Comparison of ENCODE assay signal across 48 mouse cellular contexts in genomic region chr9:7627931-7628330, GRCm38 (mm10). TPM values are rescaled to one million over a fixed set of nuclear protein-coding genes. Genes with fewer than 3 reads are reported as not detected.
"Had no signal": no experiment of that assay in that cellular context is flagged by ENCODE, and none has a peak within 500 bp of the region (broad histone marks: within the 10 kb centered on the region; RNA-seq: fewer than 3 reads in every experiment).

TSS of gene Mmp20 (plus strand) at chr9:7628231.

- H3K9me3 ChIP-seq: heart, embryonic 10.5 days; heart, embryonic 12.5 days; heart, embryonic 13.5 days; heart, embryonic 15.5 days; hindbrain, embryonic 10.5 days; hindbrain, embryonic 12.5 days; hindbrain, embryonic 13.5 days; hindbrain, embryonic 15.5 days; intestine, embryonic 15.5 days; kidney, embryonic 15.5 days had no signal

- ATAC-seq: hindbrain, embryonic 16.5 days; hindbrain, postnatal 0 days; inflammation-experienced regulatory T-cells, adult 6 months; intestine, embryonic 15.5 days; intestine, embryonic 16.5 days; intestine, postnatal 0 days had no signal

- H3K4me1 ChIP-seq: heart, embryonic 10.5 days; heart, embryonic 12.5 days; heart, embryonic 13.5 days; heart, embryonic 15.5 days; hindbrain, embryonic 10.5 days; hindbrain, embryonic 12.5 days; hindbrain, embryonic 13.5 days; hindbrain, embryonic 15.5 days; intestine, embryonic 15.5 days; kidney, embryonic 15.5 days had no signal

- H3K4me3 ChIP-seq: heart, embryonic 10.5 days; heart, embryonic 12.5 days; heart, embryonic 13.5 days; heart, embryonic 15.5 days; hindbrain, embryonic 10.5 days; hindbrain, embryonic 12.5 days; hindbrain, embryonic 13.5 days; hindbrain, embryonic 15.5 days; intestine, embryonic 15.5 days; kidney, embryonic 15.5 days; layer of hippocampus, adult 2 months had no signal

- H3K27me3 ChIP-seq: heart, embryonic 12.5 days; heart, embryonic 13.5 days; heart, embryonic 15.5 days; hindbrain, embryonic 12.5 days; hindbrain, embryonic 13.5 days; hindbrain, embryonic 15.5 days; intestine, embryonic 15.5 days; kidney, embryonic 15.5 days had no signal

- H3K36me3 ChIP-seq: heart, embryonic 10.5 days; heart, embryonic 12.5 days; heart, embryonic 13.5 days; heart, embryonic 15.5 days; hindbrain, embryonic 10.5 days; hindbrain, embryonic 12.5 days; hindbrain, embryonic 13.5 days; hindbrain, embryonic 15.5 days; intestine, embryonic 15.5 days; kidney, embryonic 15.5 days had no signal

- DNase-seq: heart, postnatal 10 days; heart, postnatal 14 days; heart, postnatal 36 days; heart, postnatal 4 days; kidney, adult 11 months; kidney, adult 18-20 months; kidney, adult 2 months; kidney, adult 8-10 months; kidney, adult 9 months; kidney, postnatal 10 days; kidney, postnatal 14 days; kidney, postnatal 25 days; kidney, postnatal 36 days; kidney, postnatal 4 days; layer of hippocampus, adult 9-11 months; layer of hippocampus, postnatal 36 days had no signal

RNA-seq across cellular contexts. Expression of gene Mmp20, which starts in this region (rescaled TPM):
- total RNA-seq: heart, postnatal 10 days; heart, postnatal 14 days; heart, postnatal 25 days; heart, postnatal 36 days; heart, postnatal 4 days; hematopoietic stem cell, adult 5-6 weeks; hindbrain, postnatal 0 days; layer of hippocampus, adult 18-20 months; layer of hippocampus, adult 2 months; layer of hippocampus, adult 8-10 months; layer of hippocampus, postnatal 10 days; layer of hippocampus, postnatal 14 days; layer of hippocampus, postnatal 25 days; layer of hippocampus, postnatal 36 days; left cerebral cortex, adult 18-20 months had no signal
- polyA plus RNA-seq: heart, embryonic 10.5 days; heart, embryonic 11.5 days; heart, embryonic 12.5 days; heart, embryonic 13.5 days; heart, embryonic 14.5 days; heart, embryonic 15.5 days; heart, embryonic 16.5 days; heart, postnatal 0 days; hindbrain, embryonic 10.5 days; hindbrain, embryonic 11.5 days; hindbrain, embryonic 12.5 days; hindbrain, embryonic 13.5 days; hindbrain, embryonic 14.5 days; hindbrain, embryonic 15.5 days; hindbrain, embryonic 16.5 days; hindbrain, postnatal 0 days; inflammation-experienced regulatory T-cells, adult 6 months; kidney, adult 2 months; kidney, embryonic 14.5 days; kidney, embryonic 15.5 days; kidney, embryonic 16.5 days had no signal
